Mouse (Mus musculus) ovary, postnatal 14 days (tissue): ENCODE results near the gene Plch2.

ENCODE experiments used
- DNase-seq: peaks from one replicate; pipeline ENCODE4 v3.0.0; 2022; ENCODE audit warnings: low spot score

The Plch2 gene

GRCm38 (mm10) chr4:154958621-154959020 lies 98.0 kb downstream of the Plch2 start:
- DNase-seq: no peak

GRCm38 (mm10) chr4:154958171-154958570 lies 98.4 kb downstream of the Plch2 start:
- DNase-seq: no peak

- DNase-seq: no peak
Measured at GRCm38 (mm10) chr4:154957289-154957993, 99.1 kb downstream of the Plch2 start.

- no peak for DNase-seq
Measured at GRCm38 (mm10) chr4:154956604-154957003, 100.0 kb downstream of the Plch2 start.

GRCm38 (mm10) chr4:154952461-154953241 lies 103.9 kb downstream of the Plch2 start:
- DNase-seq: no peak

GRCm38 (mm10) chr4:154949589-154949982 lies 107.0 kb downstream of the Plch2 start:
- DNase-seq: no peak

GRCm38 (mm10) chr4:154948940-154949588 lies 107.5 kb downstream of the Plch2 start:
- no peak for DNase-seq

GRCm38 (mm10) chr4:154948066-154948939 lies 108.3 kb downstream of the Plch2 start:
- DNase-seq: no peak

GRCm38 (mm10) chr4:154946319-154946718 lies 110.3 kb downstream of the Plch2 start:
- DNase-seq: peak; percentile 59

GRCm38 (mm10) chr4:154944121-154944590 lies 112.4 kb downstream of the Plch2 start:
- peak; percentile 64 for DNase-seq

- DNase-seq: no peak
Measured at GRCm38 (mm10) chr4:154943323-154944039, 113.1 kb downstream of the Plch2 start.

GRCm38 (mm10) chr4:154942632-154943322 lies 113.8 kb downstream of the Plch2 start:
- no peak for DNase-seq

- DNase-seq: no peak
Measured at GRCm38 (mm10) chr4:154941831-154942230, 114.8 kb downstream of the Plch2 start.

- DNase-seq: no peak
Measured at GRCm38 (mm10) chr4:154940156-154940555, 116.4 kb downstream of the Plch2 start.

- no peak for DNase-seq
Measured at GRCm38 (mm10) chr4:154937746-154938145, 118.8 kb downstream of the Plch2 start.

- DNase-seq: no peak
Measured at GRCm38 (mm10) chr4:154936542-154937255, 119.9 kb downstream of the Plch2 start.

GRCm38 (mm10) chr4:154935788-154936187 lies 120.8 kb downstream of the Plch2 start:
- DNase-seq: no peak

GRCm38 (mm10) chr4:154934800-154935199 lies 121.8 kb downstream of the Plch2 start:
- no peak for DNase-seq

- DNase-seq: no peak
Measured at GRCm38 (mm10) chr4:154933306-154933907, 123.2 kb downstream of the Plch2 start.
